Mouse (Mus musculus): ENCODE measurements around the gene Msh3.
"Not testable (repeated sequence)": the region's sequence is repeated elsewhere in the genome, so short reads cannot be mapped to it uniquely, and the experiment has no call there.

Msh3 gene

GRCm38 (mm10) chr13:92354456-92355271 is at the start of gene Msh3, which contains the start of gene Dhfr:
Gene Msh3 (minus strand): TSS chr13:92355003.
Gene Dhfr (plus strand): TSS chr13:92354726.
- DNase-seq (ENCODE audit: low read depth): peak; percentile 95

- no peak for DNase-seq (ENCODE audit: low read depth)
These were observed 48.7 kb upstream of the Msh3 start for GRCm38 (mm10) chr13:92403496-92403895.

DNA sequence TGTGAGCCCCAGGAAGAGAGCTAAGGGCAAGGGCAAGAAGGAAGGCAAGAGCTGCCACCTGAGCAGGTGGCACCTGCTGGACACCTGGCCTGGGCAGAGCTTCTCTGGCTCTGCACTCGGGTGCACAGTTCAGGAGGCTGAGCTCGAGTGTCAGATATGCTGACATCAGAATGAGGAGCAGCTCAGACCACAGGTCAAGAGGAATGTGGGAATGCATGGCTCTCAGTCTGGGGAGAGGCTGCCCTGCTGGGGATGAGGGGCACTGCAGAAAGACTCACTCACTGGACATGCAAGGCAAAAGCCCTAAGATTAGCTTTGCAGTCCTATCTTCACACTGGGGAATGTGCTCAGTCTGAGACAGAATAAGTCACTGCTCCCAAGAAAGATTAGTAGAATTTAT is 47.3 kb upstream of the Msh3 start:
- DNase-seq (ENCODE audit: low read depth): no peak

DNA sequence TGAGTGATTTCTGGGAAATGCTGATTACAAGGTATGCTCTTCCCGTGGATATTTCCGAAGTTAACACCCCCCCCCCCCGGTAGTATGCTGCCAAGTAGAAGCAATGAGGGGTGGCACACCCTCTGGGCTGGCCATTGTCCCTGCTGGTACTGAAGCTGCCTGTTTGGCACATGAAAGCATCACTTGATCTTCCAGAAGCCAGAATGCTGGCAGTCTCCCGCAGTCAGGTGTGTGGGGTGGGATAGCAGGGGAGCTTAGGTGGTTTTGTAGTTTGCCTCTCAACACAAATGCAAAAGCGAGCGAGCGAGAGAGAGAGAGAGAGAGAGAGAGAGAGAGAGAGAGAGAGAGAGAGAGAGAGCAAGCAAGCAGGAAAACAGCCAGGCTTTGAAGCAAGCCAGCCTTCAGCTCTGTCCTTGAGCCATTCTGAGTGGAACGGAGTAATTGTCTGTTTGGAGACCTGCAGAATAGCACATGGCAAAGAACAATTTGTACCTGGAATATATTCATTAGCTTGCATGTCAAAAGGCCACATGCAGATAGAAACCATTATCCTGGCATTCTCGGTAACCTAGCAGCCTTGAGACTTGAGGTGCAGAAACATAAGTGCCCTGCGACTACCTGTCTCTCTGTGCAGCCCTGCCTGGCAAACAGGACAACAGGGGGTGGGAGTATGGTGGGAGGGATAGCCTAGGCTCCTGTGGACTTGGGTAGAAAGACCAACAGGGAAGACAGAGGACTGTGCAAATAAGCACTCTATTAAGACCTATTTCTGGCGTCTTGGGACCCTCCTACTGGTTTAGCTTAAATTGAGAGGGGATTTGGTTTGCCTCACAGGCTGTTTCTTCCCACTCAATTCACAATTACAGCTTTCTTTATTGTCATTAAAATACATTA is 43.9 kb upstream of the Msh3 start:
- DNase-seq (ENCODE audit: low read depth): no peak

GRCm38 (mm10) chr13:92393047-92393661 is 38.4 kb upstream of the Msh3 start:
- no peak for DNase-seq (ENCODE audit: low read depth)

GRCm38 (mm10) chr13:92387367-92387766 is 32.6 kb upstream of the Msh3 start:
- DNase-seq (ENCODE audit: low read depth): no peak

- not testable (repeated sequence) for DNase-seq (ENCODE audit: low read depth)
These were observed 16.7 kb upstream of the Msh3 start for GRCm38 (mm10) chr13:92371466-92371865.

GRCm38 (mm10) chr13:92370811-92371210 is 16.0 kb upstream of the Msh3 start:
- no peak for DNase-seq (ENCODE audit: low read depth)

- no peak for DNase-seq (ENCODE audit: low read depth)
These were observed 10.5 kb upstream of the Msh3 start for GRCm38 (mm10) chr13:92365312-92365711.

DNA sequence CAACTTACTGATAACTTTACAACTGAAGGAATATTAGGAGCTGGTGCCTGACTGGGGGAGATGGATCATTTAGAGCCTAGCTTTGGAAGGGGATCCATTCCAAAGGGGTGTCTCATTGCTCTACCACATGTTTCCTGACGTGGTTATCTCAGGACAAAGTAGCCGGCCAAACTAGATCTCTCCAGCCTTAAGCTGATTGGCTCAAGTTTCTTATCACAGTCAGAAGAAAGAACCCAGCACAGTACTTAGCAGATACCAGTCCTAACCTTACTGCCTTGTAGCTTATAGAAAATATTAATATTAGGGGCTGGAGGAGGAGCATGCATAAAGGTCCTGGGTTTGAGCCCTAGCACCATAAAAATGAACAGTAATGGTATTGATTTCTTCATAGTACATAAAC is 6.8 kb upstream of the Msh3 start:
- DNase-seq (ENCODE audit: low read depth): no peak

DNA sequence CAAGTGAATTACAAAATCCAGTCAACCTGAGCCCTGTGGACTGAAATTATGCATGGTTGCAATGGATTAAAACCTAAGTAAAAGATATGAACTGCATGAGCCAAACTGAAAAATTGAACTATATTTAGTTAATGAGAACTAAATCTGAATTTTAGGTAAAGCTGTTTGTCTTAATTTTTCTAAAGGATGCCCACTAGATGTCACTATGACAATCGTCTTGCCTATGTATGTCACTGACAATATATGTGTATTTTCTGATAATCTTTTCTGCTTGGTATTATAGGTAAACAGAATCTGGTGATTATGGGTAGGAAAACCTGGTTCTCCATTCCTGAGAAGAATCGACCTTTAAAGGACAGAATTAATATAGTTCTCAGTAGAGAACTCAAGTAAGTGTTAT is 2.8 kb upstream of the Msh3 start:
- DNase-seq (ENCODE audit: low read depth): no peak

GRCm38 (mm10) chr13:92356376-92356775 is 1.6 kb upstream of the Msh3 start:
- DNase-seq (ENCODE audit: low read depth): no peak

DNA sequence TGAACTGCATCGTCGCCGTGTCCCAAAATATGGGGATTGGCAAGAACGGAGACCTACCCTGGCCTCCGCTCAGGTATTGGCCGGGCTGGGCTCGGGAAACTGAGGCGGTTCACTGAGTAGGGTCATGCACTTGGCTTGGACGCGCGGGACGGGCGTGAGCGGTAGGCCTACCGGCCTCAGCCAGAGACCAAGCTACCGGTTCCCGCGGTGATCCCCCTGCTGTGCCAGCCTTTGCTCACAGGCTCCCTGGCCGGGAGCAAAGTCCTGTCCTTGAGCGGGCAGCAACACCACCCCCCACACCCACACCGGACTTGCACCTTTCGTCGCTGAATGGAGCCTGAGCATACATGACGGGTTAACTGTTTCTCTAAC is 455 bp upstream of the Msh3 start:
- no peak for DNase-seq (ENCODE audit: low read depth)

DNA sequence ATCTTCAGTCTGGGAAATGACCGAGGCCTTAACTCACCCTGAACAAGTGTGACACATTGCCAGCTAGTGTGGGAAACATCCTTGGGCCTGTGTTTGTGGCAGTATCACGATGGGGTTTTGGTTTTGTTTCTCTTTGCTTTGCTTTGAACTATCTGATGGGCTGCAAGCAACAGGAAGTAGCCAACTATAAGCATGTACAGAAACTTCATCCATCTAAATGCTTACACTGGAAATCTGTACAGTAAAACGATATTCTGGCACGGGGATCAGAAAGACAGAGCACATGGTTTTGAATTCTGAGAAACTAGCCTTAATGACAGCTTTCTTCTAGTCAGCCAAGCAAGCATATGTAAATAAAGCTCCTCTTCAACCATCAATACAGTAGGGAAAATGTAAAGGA is 847 bp downstream of the Msh3 start:
- DNase-seq (ENCODE audit: low read depth): peak; percentile 23

- DNase-seq (ENCODE audit: low read depth): no peak
These were observed 3.7 kb downstream of the Msh3 start for GRCm38 (mm10) chr13:92351100-92351499.

- DNase-seq (ENCODE audit: low read depth): no peak
These were observed 8.5 kb downstream of the Msh3 start for GRCm38 (mm10) chr13:92346338-92346737.

DNA sequence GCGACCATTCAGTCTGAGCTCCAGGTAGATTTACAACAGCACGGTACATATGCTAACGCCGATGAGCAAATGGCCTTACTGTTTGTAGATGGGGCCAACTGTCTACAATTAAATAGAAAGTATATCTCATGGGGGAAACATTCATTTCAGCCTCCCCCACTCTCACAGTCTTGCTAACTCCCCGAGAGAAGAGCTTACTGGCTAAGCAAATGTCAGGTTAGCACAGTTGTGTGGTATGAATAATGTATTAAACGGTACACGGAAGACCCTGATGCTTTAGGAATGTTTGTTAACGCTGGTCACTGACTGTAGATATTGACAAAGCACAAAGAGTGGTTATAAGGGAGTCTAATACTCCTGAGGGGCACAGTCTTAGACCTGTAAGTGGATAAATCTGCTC is 10.8 kb downstream of the Msh3 start:
- no peak for DNase-seq (ENCODE audit: low read depth)

GRCm38 (mm10) chr13:92339787-92340186 is 15.0 kb downstream of the Msh3 start:
- DNase-seq (ENCODE audit: low read depth): no peak

- no peak for DNase-seq (ENCODE audit: low read depth)
These were observed 16.9 kb downstream of the Msh3 start for GRCm38 (mm10) chr13:92337773-92338462.

- DNase-seq (ENCODE audit: low read depth): no peak
These were observed 17.9 kb downstream of the Msh3 start for GRCm38 (mm10) chr13:92336857-92337256.

DNA sequence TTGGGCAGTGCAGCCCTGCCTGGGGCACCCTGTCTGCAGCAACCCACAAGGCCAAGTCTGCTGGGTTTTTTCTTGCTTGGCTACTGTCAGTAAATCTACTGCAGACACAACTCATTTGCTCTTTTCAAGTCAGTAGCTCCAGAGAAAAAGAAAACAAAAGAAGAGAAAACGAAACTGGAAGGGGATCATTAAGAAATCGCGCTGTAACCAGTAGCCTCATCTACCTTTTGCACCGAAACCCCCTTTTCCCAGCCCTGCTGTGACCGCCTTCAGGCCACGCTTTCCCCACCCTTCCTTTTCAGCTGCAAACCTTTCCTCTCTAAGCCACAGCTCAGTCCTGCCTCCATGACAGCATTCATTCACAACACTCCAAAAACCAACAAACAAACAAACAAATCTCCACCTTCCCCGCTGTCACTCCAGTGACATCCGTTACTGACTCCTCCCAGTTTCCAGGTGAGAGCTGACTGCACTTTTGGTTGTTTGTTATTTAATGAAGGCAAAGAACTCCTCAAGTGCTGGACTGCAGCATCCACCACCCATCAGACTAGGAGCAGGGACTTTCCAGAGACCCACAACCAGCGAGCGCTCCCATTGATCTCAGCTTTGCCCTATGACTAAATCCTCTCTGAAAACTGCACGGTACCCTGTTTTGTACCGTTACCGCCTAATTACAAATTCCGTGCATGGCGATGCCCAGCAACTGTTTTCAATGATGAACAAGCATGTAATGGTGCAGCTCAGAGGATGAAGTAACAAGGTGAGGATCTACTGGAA is 22.5 kb downstream of the Msh3 start:
- DNase-seq (ENCODE audit: low read depth): no peak

Measured in c-Kit-positive CD71-positive TER-119-negative erythroid progenitor cells, embryonic 14.5 days (primary cell).